Mouse (Mus musculus): ENCODE results near the gene Myo7a. TPM values are rescaled to one million over a fixed set of nuclear protein-coding genes. Genes with fewer than 3 reads are reported as not detected.

Gene Myo7a
- total RNA-seq, 2 experiments from 2014 or later, result 2.3 to 10.8 TPM

DNA sequence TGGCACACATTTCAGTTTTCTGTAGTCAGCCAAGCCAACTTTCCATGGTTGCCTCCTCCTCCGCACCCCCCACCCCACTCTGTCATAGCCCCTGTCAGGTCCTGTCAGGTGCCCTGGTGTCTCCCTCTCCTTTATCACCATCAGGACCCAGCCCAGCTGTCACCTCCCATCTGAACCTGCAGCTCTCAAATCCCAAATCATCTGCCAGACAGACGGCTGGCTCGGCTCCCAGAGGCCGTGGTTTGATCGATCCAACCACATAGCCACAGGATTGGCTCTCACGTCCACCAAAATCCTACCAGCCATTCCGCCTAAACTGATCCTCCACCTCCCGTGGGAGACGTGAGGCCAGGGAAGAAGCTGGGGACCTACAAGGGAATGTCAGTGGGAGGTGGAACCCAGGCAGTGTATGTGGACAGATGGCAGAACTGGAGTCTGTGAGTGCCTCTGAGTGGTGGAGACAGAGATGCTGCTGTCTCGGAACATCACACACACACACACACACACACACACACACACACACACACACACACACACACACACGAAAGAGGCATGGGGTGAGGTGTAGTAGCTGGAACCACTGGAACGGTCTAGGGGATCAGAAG, 26.6 kb upstream of the Myo7a start:
- ATAC-seq (replicated peaks; ENCODE audit: low FRiP score, low TSS enrichment, poor library complexity, severe bottlenecking), result peak; percentile 67

DNA sequence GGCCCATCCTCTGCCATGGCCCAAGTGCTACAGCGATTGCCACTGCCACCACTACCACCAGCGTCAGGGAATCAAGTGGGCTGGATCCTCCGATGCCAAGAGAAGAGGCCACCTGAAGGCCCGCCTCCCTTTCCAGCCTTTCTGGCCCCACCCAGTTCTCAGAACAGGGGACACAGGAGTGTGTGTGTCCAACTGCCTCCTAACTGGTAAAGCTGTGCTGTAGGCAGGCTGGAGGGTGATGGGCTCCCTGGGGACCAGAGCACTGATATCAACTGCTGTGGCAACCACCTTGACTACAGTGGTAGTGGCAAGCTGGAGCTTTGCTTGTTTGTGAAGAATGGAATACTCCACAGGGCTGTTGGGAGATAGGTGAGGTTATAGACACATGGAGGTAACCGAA, 26.1 kb upstream of the Myo7a start, which contains the start of gene Omp:
TSS of gene Omp (minus strand) at position 101 of the 400 bp plus-strand sequence.
- ATAC-seq (replicated peaks; ENCODE audit: low FRiP score, low TSS enrichment, poor library complexity, severe bottlenecking), result no peak; the same call in 1 of the 2 replicates

GRCm38 (mm10) chr7:98142648-98143047, 23.3 kb upstream of the Myo7a start:
- no peak for ATAC-seq (replicated peaks; ENCODE audit: low FRiP score, low TSS enrichment, poor library complexity, severe bottlenecking)

DNA sequence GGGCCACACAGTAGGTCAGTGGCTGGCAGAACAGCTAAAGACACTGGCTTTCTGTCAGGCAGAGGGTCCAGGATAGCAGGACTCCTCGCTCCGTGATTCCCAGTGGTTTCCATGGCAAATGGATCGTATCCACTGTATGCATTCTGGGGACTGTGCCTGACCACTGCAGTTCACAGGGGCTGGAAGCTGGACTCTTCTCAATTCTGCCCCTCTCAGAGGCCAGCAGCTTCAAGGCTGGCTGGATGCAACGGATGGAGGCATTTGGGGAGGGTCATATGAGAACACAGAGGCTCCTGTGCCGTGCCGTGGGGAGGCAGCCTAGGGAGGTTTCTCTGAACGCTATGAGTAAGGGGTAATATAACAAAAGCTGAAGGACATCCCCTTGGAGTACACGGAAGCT, 22.9 kb upstream of the Myo7a start:
- ATAC-seq (replicated peaks; ENCODE audit: low FRiP score, low TSS enrichment, poor library complexity, severe bottlenecking), result no peak

DNA sequence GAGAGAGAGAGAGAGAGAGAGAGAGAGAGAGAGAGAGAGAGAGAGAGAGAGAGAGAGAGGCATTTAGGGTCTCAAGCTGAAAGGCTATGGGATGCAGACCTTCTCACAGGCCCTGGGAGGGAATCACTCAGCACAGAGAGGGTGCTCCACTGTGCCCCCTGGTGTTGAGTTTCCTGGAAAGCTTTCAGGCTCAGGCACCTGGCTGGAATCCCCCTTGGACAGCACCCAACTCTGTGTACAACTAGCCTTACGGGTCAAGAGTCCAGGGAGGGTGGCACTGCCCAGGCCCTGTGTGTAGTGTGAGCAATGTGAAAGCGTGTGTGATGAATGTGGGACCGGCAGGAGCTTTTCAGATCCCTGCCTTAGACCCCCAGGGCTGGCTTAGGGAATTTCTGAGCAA, 21.9 kb upstream of the Myo7a start:
- no peak for ATAC-seq (replicated peaks; ENCODE audit: low FRiP score, low TSS enrichment, poor library complexity, severe bottlenecking)

DNA sequence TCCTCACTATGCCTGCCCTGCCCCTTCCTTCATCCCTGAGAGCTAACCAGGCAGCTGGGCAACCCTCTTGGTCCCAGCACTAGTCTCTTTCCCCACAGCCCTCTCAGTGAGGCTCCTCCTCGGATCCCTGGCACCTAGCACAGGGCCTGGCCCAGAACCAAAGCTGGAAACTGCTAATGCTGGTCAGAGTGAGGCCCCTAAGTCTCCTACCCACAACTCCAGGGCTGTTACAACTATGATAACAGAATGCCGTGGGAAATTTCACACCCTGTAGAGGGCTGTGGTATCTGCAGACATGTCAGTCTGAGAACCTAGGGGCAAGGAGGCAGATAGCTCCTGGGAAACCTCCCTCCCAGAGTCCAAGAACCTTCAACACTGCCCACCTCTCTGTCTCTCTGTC, 21.3 kb upstream of the Myo7a start:
- peak; percentile 80 for ATAC-seq (replicated peaks; ENCODE audit: low FRiP score, low TSS enrichment, poor library complexity, severe bottlenecking)

GRCm38 (mm10) chr7:98139216-98139615, 19.9 kb upstream of the Myo7a start:
- no peak for ATAC-seq (replicated peaks; ENCODE audit: low FRiP score, low TSS enrichment, poor library complexity, severe bottlenecking)

- no peak for ATAC-seq (replicated peaks; ENCODE audit: low FRiP score, low TSS enrichment, poor library complexity, severe bottlenecking)
Observed at GRCm38 (mm10) chr7:98137995-98138394, 18.7 kb upstream of the Myo7a start.

DNA sequence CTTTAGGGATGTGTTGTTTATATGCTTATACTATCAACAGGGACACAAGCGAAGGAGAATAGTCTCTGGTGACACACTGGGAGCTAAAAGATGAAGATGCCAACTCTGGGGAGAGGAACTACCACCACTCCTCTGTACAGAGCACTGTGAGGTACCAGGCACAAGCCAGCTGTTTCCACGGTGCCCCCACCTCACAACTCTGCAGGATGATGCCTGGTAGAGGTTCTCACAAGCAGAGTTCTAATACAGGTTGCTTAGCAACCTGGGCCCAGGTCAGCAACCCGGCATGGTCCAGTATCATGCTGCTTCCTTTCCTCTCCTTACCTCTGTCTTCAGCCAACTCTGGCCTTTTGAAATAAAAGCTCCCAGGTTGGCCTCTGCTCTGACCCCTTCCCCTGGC, 18.3 kb upstream of the Myo7a start:
- no peak for ATAC-seq (replicated peaks; ENCODE audit: low FRiP score, low TSS enrichment, poor library complexity, severe bottlenecking)

GRCm38 (mm10) chr7:98131751-98132150, 12.4 kb upstream of the Myo7a start:
- 0 out of 2 replicates have a peak, but pooled peaks have one; percentile 31 for ATAC-seq (replicated peaks; ENCODE audit: low FRiP score, low TSS enrichment, poor library complexity, severe bottlenecking)

DNA sequence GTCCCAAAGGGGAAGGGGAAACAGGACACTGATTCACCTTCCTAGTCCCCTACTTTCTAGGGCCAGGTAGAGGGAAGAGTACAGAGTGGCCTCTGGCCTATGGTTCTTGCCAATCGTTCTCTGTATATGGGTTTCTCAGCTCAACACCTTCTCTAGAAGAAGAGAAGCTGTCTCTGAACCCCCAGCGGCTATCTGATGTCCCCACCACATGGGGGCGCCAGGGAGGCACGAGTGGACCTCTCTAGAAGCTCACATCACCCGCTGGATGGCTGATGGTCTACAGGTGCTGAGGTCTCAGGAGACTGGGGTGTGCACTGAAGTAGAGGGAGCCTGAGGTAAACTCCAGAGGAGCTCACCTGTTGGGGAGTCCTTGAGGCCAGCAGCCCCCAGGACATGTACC, 6.1 kb upstream of the Myo7a start:
- ATAC-seq (replicated peaks; ENCODE audit: low FRiP score, low TSS enrichment, poor library complexity, severe bottlenecking), result peak; percentile 48; the same call in 1 of the 2 replicates

- no peak for ATAC-seq (replicated peaks; ENCODE audit: low FRiP score, low TSS enrichment, poor library complexity, severe bottlenecking)
Observed at GRCm38 (mm10) chr7:98124701-98125100, 5.4 kb upstream of the Myo7a start.

DNA sequence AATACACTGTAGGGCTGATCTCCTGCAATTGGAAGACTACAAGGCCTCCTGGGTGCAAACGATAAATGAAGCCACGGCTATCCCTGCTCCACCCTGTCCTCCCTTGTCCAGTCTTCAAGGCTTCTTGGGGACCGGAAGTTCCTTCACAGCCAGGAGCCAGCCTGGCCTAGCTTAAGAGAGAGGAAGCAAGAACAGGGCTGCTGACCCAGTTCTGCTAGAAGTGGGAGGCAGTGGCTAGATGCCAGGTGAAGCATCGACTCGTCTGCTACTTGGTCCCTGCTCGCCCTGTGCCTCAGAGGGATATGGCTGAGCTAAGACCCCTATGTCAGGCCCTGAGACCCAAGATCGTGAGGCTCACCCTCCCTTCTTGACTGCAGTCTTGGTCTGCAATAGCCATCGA, 2.3 kb upstream of the Myo7a start:
- no peak for ATAC-seq (replicated peaks; ENCODE audit: low FRiP score, low TSS enrichment, poor library complexity, severe bottlenecking)

- no peak for ATAC-seq (replicated peaks; ENCODE audit: low FRiP score, low TSS enrichment, poor library complexity, severe bottlenecking)
Observed at GRCm38 (mm10) chr7:98121241-98121640, 1.9 kb upstream of the Myo7a start.

- peak; percentile 80 for ATAC-seq (replicated peaks; ENCODE audit: low FRiP score, low TSS enrichment, poor library complexity, severe bottlenecking)
Observed at GRCm38 (mm10) chr7:98120325-98120724, 1.0 kb upstream of the Myo7a start.

DNA sequence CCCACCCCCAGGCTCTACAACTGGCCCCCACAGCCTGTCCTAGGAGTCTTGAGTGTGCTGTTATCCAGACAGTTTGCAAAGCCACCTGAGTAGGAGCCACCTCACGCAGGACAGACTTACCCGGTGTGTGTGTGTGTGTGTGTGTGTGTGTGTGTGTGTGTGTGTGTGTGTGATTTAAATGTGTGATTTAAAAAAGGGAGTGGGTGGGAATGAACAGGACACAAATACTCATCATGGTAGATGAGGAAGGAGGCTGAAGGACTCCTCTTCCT, 573 bp upstream of the Myo7a start:
- no peak for ATAC-seq (replicated peaks; ENCODE audit: low FRiP score, low TSS enrichment, poor library complexity, severe bottlenecking)

- ATAC-seq (replicated peaks; ENCODE audit: low FRiP score, low TSS enrichment, poor library complexity, severe bottlenecking), result no peak
Observed at GRCm38 (mm10) chr7:98117012-98117660, 2.2 kb downstream of the Myo7a start.

- ATAC-seq (replicated peaks; ENCODE audit: low FRiP score, low TSS enrichment, poor library complexity, severe bottlenecking), result no peak
Observed at GRCm38 (mm10) chr7:98114656-98115055, 4.7 kb downstream of the Myo7a start.

DNA sequence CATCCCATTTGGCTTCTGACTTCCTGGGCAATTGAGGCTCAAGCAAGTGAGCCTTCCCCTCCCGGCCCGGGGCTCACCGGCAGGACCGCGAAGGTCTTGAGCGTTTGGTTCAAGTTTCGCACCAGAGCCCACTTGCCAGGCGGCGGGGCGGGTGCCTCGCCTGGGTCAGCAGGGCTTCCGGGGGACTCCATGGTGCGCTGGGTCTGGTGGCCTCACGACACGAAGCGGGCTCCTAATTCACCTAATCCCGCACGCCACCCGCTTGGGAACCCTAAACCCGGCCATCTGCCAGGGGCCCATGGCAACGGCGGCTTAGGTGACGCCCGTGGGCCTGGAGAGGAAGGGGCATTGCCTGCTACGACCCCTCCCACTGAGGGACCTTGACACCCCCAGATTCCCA, 8.1 kb downstream of the Myo7a start:
- no peak for ATAC-seq (replicated peaks; ENCODE audit: low FRiP score, low TSS enrichment, poor library complexity, severe bottlenecking)

DNA sequence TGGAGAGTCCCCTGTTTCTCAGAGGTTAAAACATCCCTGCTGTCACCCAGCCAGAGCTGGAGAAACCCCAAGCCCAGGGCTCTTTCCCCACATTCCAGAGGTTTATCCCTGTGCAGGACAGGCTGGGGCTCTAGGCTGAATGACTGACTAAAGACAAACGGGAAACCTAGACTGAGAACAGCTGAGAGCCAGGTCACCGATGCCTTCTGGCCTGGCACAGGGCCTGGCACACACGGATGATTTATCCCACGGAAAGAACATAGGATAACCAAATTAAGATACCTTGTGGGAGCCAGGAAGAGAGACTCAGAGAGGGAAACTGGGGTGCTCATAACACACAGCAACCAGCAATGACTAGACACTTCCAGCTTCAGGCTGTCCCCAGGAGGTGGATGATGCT, 9.6 kb downstream of the Myo7a start:
- no peak for ATAC-seq (replicated peaks; ENCODE audit: low FRiP score, low TSS enrichment, poor library complexity, severe bottlenecking)

GRCm38 (mm10) chr7:98108636-98109430, 10.5 kb downstream of the Myo7a start:
- no peak for ATAC-seq (replicated peaks; ENCODE audit: low FRiP score, low TSS enrichment, poor library complexity, severe bottlenecking)
